Mouse (Mus musculus): ENCODE measurements around the gene Cadm2.

Cadm2 gene

DNA sequence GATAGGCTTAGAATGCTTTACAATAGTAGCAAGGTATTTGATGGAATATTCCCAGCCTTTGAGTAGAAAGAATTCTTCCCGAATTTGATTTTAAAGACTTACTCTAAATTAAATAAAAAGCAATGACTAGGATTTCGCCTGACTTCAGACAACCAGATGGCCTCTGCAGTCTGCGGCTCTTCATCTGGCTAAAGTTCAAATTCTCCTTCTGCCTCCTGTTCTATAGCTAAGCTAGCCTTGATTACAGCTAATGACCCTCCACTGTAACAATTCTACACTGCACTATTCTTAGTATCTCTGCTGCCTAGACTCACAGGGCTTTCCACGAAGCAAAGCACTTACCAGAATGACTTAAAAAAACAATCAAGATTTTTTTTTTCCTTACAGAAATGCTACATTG, 495.9 kb downstream of the Cadm2 start:
- no peak for DNase-seq (ENCODE audit: low spot score in 2 of 2)

DNA sequence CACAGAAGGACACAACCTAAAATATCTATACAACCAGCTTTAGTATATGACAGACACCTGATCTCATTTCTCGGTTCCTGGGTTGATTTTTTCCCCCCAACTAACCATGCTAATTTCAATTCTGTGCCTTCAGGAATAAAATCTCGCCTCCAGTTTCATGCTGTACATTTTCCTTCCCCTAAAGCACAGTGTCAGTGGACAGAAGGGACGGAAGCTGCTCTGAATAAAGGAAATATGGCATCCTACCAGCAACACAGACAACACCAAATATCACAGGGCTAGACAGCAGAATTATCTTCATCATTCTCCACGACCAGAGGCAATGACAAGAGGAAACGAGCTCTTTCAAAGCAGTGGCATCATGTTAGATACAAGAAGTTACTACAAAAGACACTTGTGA, 498.2 kb downstream of the Cadm2 start:
- DNase-seq (ENCODE audit: low spot score in 2 of 2), result no peak

DNA sequence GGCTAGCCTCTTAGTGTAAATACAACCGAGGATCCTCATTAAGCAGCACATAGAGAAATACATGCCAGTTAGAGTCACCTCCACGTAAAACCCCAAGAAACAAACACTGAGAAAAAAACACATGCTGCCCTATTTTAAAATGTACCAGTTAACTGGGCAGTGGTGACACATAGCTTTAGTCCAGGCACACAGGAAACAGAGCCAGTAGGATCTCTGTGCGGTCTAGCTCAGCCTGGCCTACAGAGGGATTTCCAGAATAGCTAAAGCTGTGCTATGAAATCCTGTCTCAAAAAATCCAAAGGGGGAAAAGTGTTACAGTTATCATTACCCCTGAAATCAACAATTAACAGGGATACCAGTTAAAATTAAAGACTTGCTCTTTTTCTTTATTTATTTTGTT, 498.9 kb downstream of the Cadm2 start:
- no peak for DNase-seq (ENCODE audit: low spot score in 2 of 2)

- no peak for DNase-seq (ENCODE audit: low spot score in 2 of 2)
Measured at GRCm38 (mm10) chr16:67106478-67107061, 514.1 kb downstream of the Cadm2 start.

DNA sequence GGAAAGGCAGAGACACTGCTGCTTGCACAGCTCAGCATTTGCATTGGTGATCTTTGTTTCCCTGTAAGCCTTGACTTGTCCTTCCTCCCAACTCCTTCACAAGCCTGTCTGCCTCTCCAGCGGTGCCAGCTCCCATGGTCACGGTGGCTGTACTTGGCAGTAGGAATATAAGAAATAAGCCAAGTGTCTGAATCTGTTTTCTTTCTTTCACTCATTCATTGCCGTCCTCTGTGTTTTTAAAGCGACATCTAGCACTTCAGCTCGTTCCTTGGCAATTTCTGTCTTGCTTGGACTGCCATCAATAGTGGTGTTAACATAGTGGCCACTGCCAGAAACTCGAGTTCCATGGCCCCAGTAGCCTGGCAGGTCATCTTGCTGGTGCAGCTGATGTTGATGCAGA, 524.0 kb downstream of the Cadm2 start:
- DNase-seq (ENCODE audit: low spot score in 2 of 2), result peak in 1 of 2 experiments; percentile 1

DNA sequence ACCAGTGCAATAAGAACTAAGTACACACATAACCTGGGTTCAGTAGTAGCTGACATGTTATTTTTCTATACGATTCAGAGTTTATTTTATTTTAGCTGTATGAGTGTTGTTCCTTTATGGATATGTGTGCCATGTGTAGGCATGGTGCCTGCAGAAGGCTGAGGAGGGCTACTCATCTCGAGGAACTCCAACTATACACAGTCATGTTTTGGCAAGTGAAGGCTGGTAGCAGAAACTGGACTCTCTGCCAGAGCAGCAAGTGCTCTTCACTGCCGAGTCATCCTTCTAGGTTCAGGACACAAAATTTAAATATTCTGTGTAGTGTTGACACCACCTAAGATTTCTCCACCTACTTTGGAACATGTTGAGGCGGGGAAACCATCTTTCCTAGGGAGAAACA, 524.8 kb downstream of the Cadm2 start:
- DNase-seq (ENCODE audit: low spot score in 2 of 2), result no peak

- DNase-seq (ENCODE audit: low spot score in 2 of 2), result no peak
Measured at GRCm38 (mm10) chr16:67089747-67090146, 531.0 kb downstream of the Cadm2 start.

DNA sequence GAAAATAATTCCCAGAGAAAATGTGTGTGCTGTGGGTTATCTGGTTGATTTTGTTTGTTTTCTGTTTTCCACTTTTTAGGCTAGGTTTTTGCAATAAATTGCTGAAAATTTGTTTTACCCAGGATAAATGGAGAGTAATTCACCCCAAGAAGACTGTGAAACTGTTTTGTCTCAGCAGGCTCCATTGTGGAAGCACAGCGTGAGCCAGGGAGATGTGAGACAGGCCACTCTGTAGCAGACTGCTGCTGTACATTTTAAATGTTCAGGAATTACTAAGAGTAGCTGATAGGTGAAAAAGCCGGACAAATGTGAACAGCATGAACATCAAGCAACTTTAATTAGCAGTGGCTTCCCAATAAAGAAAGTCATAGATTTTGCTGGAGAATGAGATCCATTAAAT, 541.4 kb downstream of the Cadm2 start:
- DNase-seq (ENCODE audit: low spot score in 2 of 2), result no peak

- no peak for DNase-seq (ENCODE audit: low spot score in 2 of 2)
Measured at GRCm38 (mm10) chr16:67076169-67076895, 544.4 kb downstream of the Cadm2 start.

GRCm38 (mm10) chr16:67068461-67068860, 552.2 kb downstream of the Cadm2 start:
- no peak for DNase-seq (ENCODE audit: low spot score in 2 of 2)

- DNase-seq (ENCODE audit: low spot score in 2 of 2), result no peak
Measured at GRCm38 (mm10) chr16:67030918-67031317, 589.8 kb downstream of the Cadm2 start.

DNA sequence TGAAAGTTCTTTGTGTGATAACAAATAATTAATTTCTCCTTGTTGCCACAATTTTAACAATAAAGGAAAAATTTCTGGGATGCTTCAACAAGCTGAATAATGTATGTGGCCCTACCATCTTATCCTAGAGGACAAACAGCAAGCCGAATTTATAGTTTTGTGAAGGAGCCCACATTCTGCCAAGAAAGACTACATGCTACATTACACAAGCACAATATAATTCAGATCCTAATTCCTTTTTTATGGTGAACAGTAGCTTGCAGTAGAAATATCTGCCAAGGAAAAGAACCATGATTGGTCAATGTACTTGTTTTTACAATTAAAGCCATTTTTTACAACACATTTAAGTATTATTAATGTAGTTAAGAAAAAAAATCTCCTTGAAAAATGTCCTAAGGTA, 600.9 kb downstream of the Cadm2 start:
- DNase-seq (ENCODE audit: low spot score in 2 of 2), result no peak

GRCm38 (mm10) chr16:67017710-67018109, 603.0 kb downstream of the Cadm2 start:
- DNase-seq (ENCODE audit: low spot score in 2 of 2), result no peak

DNA sequence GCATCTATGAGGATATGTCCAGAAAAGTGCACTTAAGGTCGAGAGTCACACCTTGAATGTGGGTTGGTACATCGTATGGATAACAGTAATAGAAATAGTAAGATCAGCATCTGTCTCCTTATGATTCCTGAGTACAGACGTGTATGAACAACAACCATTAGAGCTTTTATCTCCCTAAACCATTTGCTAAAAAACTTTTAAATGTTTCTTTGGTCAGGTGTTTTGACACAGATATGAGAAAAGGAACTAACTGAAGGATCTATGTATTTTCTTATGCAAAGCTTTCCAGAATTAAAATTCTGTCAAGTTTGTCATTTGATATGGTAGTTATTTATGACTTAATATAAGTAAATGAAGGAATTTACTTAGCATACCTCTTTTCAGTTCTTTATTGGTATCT, 617.5 kb downstream of the Cadm2 start:
- no peak for DNase-seq (ENCODE audit: low spot score in 2 of 2)

DNA sequence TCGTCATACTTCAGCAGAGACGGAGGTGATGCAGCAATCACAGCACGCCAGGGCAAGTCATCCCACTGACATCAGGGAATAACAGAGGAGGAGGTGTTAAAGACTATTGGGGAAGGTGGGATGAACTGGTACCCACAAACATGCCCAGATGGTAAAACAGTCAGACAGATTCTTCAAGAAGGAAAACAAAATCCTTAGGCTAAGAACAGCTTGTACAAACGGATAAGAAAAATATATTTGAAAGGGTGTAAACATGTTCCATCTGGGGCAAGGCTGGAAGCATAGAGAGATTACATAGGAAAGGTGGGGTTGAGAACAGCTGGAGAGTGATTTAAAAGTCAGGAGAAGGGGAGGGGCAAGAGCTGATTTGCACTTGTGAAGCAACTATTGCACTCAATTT, 619.0 kb downstream of the Cadm2 start:
- no peak for DNase-seq (ENCODE audit: low spot score in 2 of 2)

GRCm38 (mm10) chr16:66997461-66997860, 623.2 kb downstream of the Cadm2 start:
- DNase-seq (ENCODE audit: low spot score in 2 of 2), result no peak

DNA sequence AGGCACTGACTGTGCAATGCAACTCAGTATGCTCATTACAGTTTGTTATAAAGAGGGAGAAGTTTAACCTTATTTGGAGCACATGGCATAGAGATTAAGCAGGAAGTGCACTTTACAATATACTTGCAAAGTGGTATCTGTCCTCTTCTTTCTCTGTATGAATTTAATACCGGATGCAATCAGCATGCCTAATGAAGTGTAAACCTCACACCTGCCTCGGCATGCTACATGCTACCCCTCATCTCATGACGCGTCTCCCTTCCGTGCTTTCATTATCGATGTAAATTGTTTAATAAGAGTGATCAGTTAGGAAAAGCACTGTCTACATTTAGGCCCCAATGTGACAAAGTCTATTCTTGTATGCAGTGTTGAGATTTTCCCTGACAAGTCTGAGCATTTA, 633.0 kb downstream of the Cadm2 start:
- no peak for DNase-seq (ENCODE audit: low spot score in 2 of 2)

DNA sequence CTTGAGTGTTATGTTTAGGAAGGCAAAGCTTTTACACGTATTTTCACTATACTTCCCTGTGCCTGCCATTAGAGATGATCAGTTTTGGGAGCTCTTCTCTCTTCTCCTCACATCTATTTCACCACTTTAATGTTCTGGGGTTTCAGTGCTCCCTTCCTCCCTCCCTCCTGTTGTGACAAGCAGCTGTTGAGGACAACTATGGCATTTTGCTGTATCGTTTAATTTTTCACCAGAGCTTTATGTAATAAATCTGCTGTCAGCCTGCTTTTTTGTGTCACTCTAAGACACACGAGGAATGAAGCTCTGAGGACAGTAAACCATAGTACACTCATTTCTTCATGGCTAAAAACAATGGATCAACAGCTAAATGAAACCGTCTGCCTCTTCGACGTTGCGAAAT, 633.8 kb downstream of the Cadm2 start:
- DNase-seq (ENCODE audit: low spot score in 2 of 2), result no peak

GRCm38 (mm10) chr16:66970912-66971311, 649.8 kb downstream of the Cadm2 start:
- no peak for DNase-seq (ENCODE audit: low spot score in 2 of 2)

DNA sequence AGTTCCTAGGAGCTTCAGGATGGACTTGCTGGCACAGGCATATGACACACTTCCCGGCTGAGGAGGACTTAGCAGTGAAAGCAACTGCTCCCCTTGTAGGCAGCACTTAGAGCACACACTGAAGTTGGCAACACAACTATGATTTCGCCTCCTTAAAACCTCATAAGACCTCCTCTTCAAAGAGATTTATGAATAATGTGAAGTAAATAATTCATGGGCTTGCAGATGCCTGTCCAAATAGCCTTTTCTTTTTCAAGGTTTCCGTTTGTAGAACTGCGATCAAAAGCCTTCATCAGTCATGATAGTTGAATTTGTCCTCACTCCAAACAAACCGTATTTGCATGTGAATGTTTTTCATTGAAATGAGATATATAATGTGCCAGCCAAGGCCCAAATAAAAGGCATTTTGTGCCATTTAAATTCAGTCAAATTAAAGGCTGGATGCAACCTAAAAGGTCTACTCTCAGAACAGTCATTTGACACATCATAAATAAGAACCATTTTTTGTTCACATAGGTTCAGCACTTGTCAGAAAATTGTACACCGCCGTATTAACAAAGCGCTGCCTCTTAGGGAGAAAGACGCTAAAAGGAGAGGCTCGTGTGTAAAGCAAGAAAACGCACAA, 651.1 kb downstream of the Cadm2 start:
- no peak for DNase-seq (ENCODE audit: low spot score in 2 of 2)

GRCm38 (mm10) chr16:66968336-66968735, 652.4 kb downstream of the Cadm2 start:
- no peak for DNase-seq (ENCODE audit: low spot score in 2 of 2)

- no peak for DNase-seq (ENCODE audit: low spot score in 2 of 2)
Measured at GRCm38 (mm10) chr16:66967686-66968085, 653.0 kb downstream of the Cadm2 start.

DNA sequence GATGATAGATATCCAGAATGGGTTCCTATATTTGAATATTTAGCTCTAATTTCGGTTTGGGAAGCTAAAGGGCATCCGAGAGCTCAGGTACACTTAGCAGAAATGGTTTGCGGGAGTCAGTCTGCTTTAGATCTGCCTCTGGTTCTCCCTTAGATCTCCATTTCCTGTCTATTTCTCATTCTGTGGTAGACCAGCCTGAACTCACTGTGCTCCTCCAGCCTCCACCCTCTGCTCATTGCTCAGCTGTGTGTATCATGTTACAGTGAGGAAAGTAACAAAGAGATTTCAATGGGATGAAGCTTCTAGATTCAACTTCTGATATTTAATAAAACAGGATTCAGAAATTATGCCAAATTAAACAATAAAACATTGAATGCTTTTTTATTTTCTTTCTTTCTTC, 661.6 kb downstream of the Cadm2 start:
- no peak for DNase-seq (ENCODE audit: low spot score in 2 of 2)
